Mouse (Mus musculus): ENCODE data around the gene Ufl1. TPM values are rescaled to one million over a fixed set of nuclear protein-coding genes. Genes with fewer than 3 reads are reported as not detected.

The Ufl1 gene
- total RNA-seq, 1 experiment: 17.4 TPM

- Histone ChIP-seq H3K27ac (ENCODE audit: insufficient read depth, low read depth, low read length, poor library complexity, severe bottlenecking) (no peak overlapping the region), H3K9me3 (ENCODE audit: control insufficient read depth, insufficient read depth, low read depth, low read length) (no peaks in the 10 kb centered on the region), H3K4me3 (ENCODE audit: insufficient read depth in 1 of 2, low read depth in 1 of 2, low read length in 2 of 2, poor library complexity in 1 of 2, severe bottlenecking in 1 of 2) (peak overlapping the region; percentile 75 to 78), H3K9ac (ENCODE audit: insufficient read depth, low read depth, low read length, poor library complexity, severe bottlenecking) (peak overlapping the region; percentile 83), H3K4me1 (ENCODE audit: control insufficient read depth in 2 of 2, insufficient read depth in 2 of 2, low read length in 2 of 2, poor library complexity in 1 of 2) (no peaks in the 10 kb centered on the region), H3K36me3 (ENCODE audit: control insufficient read depth, insufficient read depth, low read length, poor library complexity, severe bottlenecking) (no peaks in the 10 kb centered on the region; the same call in 1 of the 2 replicates)
- TF ChIP-seq HCFC1 (IDR thresholded peaks at IDR 0.05; ENCODE audit: borderline replicate concordance, insufficient read depth, low read length) (no peak), CHD2 (IDR thresholded peaks at IDR 0.05; ENCODE audit: low read depth, low read length) (no peak)
- peak; percentile 22 for DNase-seq (ENCODE audit: low read depth, low spot score)
- in situ Hi-C loops (cut with MboI; ENCODE audit: low sequenced_read_pairs in 2 of 2, unreplicated experiment in 2 of 2): no loop called here
These were observed 517 bp downstream of the Ufl1 start for GRCm38 (mm10) chr4:25280938-25281670.

- H3K4me3 ChIP-seq (ENCODE audit: insufficient read depth in 1 of 2, low read depth in 1 of 2, low read length in 2 of 2, poor library complexity in 1 of 2, severe bottlenecking in 1 of 2): no peak overlapping the region
- no peak for DNase-seq (ENCODE audit: low read depth, low spot score)
- no peak overlapping the region for H3K9ac ChIP-seq (ENCODE audit: insufficient read depth, low read depth, low read length, poor library complexity, severe bottlenecking)
- no peak overlapping the region for H3K27ac ChIP-seq (ENCODE audit: insufficient read depth, low read depth, low read length, poor library complexity, severe bottlenecking)
- no peaks in the 10 kb centered on the region for H3K4me1 ChIP-seq (ENCODE audit: control insufficient read depth in 2 of 2, insufficient read depth in 2 of 2, low read length in 2 of 2, poor library complexity in 1 of 2)
- peaks cover 3% of the 10 kb centered on the region; the same call in 1 of the 2 replicates for H3K36me3 ChIP-seq (ENCODE audit: control insufficient read depth, insufficient read depth, low read length, poor library complexity, severe bottlenecking)
- TF ChIP-seq ZC3H11A (IDR thresholded peaks at IDR 0.05; ENCODE audit: borderline replicate concordance, low read depth, low read length): no peak
- TF ChIP-seq MAFK (IDR thresholded peaks at IDR 0.05; ENCODE audit: insufficient read depth, low read depth, low read length): peak; percentile 75
- no peaks in the 10 kb centered on the region for H3K9me3 ChIP-seq (ENCODE audit: control insufficient read depth, insufficient read depth, low read depth, low read length)
- in situ Hi-C loops (cut with MboI; ENCODE audit: low sequenced_read_pairs in 2 of 2, unreplicated experiment in 2 of 2): no loop called here
These were observed 8.6 kb downstream of the Ufl1 start for GRCm38 (mm10) chr4:25272861-25273627.

GRCm38 (mm10) chr4:25271926-25272325 lies 9.7 kb downstream of the Ufl1 start:
- Histone ChIP-seq H3K4me3 (ENCODE audit: insufficient read depth in 1 of 2, low read depth in 1 of 2, low read length in 2 of 2, poor library complexity in 1 of 2, severe bottlenecking in 1 of 2) (no peak overlapping the region), H3K4me1 (ENCODE audit: control insufficient read depth in 2 of 2, insufficient read depth in 2 of 2, low read length in 2 of 2, poor library complexity in 1 of 2) (no peaks in the 10 kb centered on the region), H3K27ac (ENCODE audit: insufficient read depth, low read depth, low read length, poor library complexity, severe bottlenecking) (no peak overlapping the region), H3K9me3 (ENCODE audit: control insufficient read depth, insufficient read depth, low read depth, low read length) (no peaks in the 10 kb centered on the region), H3K9ac (ENCODE audit: insufficient read depth, low read depth, low read length, poor library complexity, severe bottlenecking) (no peak overlapping the region), H3K36me3 (ENCODE audit: control insufficient read depth, insufficient read depth, low read length, poor library complexity, severe bottlenecking) (peaks cover 5% of the 10 kb centered on the region; the same call in 1 of the 2 replicates)
- no peak for DNase-seq (ENCODE audit: low read depth, low spot score)
- in situ Hi-C loops (cut with MboI; ENCODE audit: low sequenced_read_pairs in 2 of 2, unreplicated experiment in 2 of 2): no loop called here
- TF ChIP-seq ZNF384 (IDR thresholded peaks at IDR 0.05; ENCODE audit: low read depth, low read length) (no peak), ZC3H11A (IDR thresholded peaks at IDR 0.05; ENCODE audit: borderline replicate concordance, low read depth, low read length) (no peak), MAFK (IDR thresholded peaks at IDR 0.05; ENCODE audit: insufficient read depth, low read depth, low read length) (no peak), HCFC1 (IDR thresholded peaks at IDR 0.05; ENCODE audit: borderline replicate concordance, insufficient read depth, low read length) (no peak), CHD2 (IDR thresholded peaks at IDR 0.05; ENCODE audit: low read depth, low read length) (no peak)

- no peak overlapping the region for H3K4me3 ChIP-seq (ENCODE audit: insufficient read depth in 1 of 2, low read depth in 1 of 2, low read length in 2 of 2, poor library complexity in 1 of 2, severe bottlenecking in 1 of 2)
- peaks cover 7% of the 10 kb centered on the region for H3K36me3 ChIP-seq (ENCODE audit: control insufficient read depth, insufficient read depth, low read length, poor library complexity, severe bottlenecking)
- TF ChIP-seq MAFK (IDR thresholded peaks at IDR 0.05; ENCODE audit: insufficient read depth, low read depth, low read length): no peak
- TF ChIP-seq CHD2 (IDR thresholded peaks at IDR 0.05; ENCODE audit: low read depth, low read length): no peak
- no peak for TF ChIP-seq ZC3H11A (IDR thresholded peaks at IDR 0.05; ENCODE audit: borderline replicate concordance, low read depth, low read length)
- TF ChIP-seq ZNF384 (IDR thresholded peaks at IDR 0.05; ENCODE audit: low read depth, low read length): no peak
- TF ChIP-seq HCFC1 (IDR thresholded peaks at IDR 0.05; ENCODE audit: borderline replicate concordance, insufficient read depth, low read length): no peak
- H3K9ac ChIP-seq (ENCODE audit: insufficient read depth, low read depth, low read length, poor library complexity, severe bottlenecking): no peak overlapping the region
- no peaks in the 10 kb centered on the region for H3K9me3 ChIP-seq (ENCODE audit: control insufficient read depth, insufficient read depth, low read depth, low read length)
- DNase-seq (ENCODE audit: low read depth, low spot score): no peak
- no peak overlapping the region for H3K27ac ChIP-seq (ENCODE audit: insufficient read depth, low read depth, low read length, poor library complexity, severe bottlenecking)
- H3K4me1 ChIP-seq (ENCODE audit: control insufficient read depth in 2 of 2, insufficient read depth in 2 of 2, low read length in 2 of 2, poor library complexity in 1 of 2): no peaks in the 10 kb centered on the region; a peak in 1 of 4 replicates
- in situ Hi-C loops (cut with MboI; ENCODE audit: low sequenced_read_pairs in 2 of 2, unreplicated experiment in 2 of 2): no loop called here
These were observed 14.5 kb downstream of the Ufl1 start for GRCm38 (mm10) chr4:25267144-25267543.

All from ES-E14 (cell line).